Mouse (Mus musculus) embryonic facial prominence, embryonic 11.5 days (tissue): ENCODE measurements around the gene Il11ra1. TPM values are rescaled to one million over a fixed set of nuclear protein-coding genes. Genes with fewer than 3 reads are reported as not detected.

ENCODE experiments used
- ATAC-seq: fragments of 200-750 bp; cut with Nextera tagmentation; replicated peaks from 2 replicates; pipeline ENCODE4 v1.8.0; 2017; ENCODE audit warnings: low read depth; ENCODE audit not compliant: insufficient number of reproducible peaks, low FRiP score, low TSS enrichment
- DNase-seq: peaks from one replicate; pipeline ENCODE4 v3.0.0-alpha.2; 2015; ENCODE audit warnings: low spot score
- H3K27ac ChIP-seq: fragments of 300-500 bp; sonication (generic); replicated peaks from 2 replicates; pipeline ENCODE4 v1.5.1; 2014; ENCODE audit warnings: mild to moderate bottlenecking, low read depth, low read length, control low read depth
- H3K27me3 ChIP-seq: fragments of 300-500 bp; sonication (generic); 2 replicates; pipeline ENCODE4 v1.6.1; 2014; ENCODE audit warnings: mild to moderate bottlenecking, low read length, moderate library complexity, mixed read lengths; ENCODE audit not compliant: control insufficient read depth, insufficient read depth
- H3K36me3 ChIP-seq: fragments of 300-500 bp; sonication (generic); replicated peaks from 2 replicates; pipeline ENCODE4 v1.6.1; 2014; ENCODE audit warnings: low read depth, mild to moderate bottlenecking, low read length, moderate library complexity, mixed read lengths; ENCODE audit not compliant: control insufficient read depth, insufficient read depth
- H3K4me1 ChIP-seq: fragments of 300-500 bp; sonication (generic); 2 replicates; pipeline ENCODE4 v1.6.1; 2014; ENCODE audit warnings: low read length, mixed read lengths; ENCODE audit not compliant: control insufficient read depth, insufficient read depth
- H3K4me2 ChIP-seq: fragments of 300-500 bp; sonication (generic); 2 replicates; pipeline ENCODE4 v1.6.1; 2014; ENCODE audit warnings: low read depth, mild to moderate bottlenecking, control low read depth, low read length, moderate library complexity
- H3K4me3 ChIP-seq: fragments of 300-500 bp; sonication (generic); 2 replicates; pipeline ENCODE4 v1.5.1; 2014; ENCODE audit warnings: low read depth, low read length, control low read depth
- H3K9ac ChIP-seq: fragments of 300-500 bp; sonication (generic); replicated peaks from 2 replicates; pipeline ENCODE4 v1.6.1; 2014; ENCODE audit warnings: mild to moderate bottlenecking, control low read depth, low read length
- H3K9me3 ChIP-seq: fragments of 300-500 bp; sonication (generic); replicated peaks from 2 replicates; pipeline ENCODE4 v1.6.1; 2016; ENCODE audit warnings: mild to moderate bottlenecking, low read length, inconsistent platforms, mixed read lengths; ENCODE audit not compliant: control insufficient read depth
- WGBS: fragments of 180-500 bp; shearing (Covaris S2); extraction: QIAGEN DNeasy Blood & Tissue Kit; methylation state at CpG from one replicate; pipeline ENCODE4 v1.1.7; 2014; 5-methylcytosine and 5-hydroxymethylcytosine counted together
- polyA plus RNA-seq: library from polyadenylated mRNA; unstranded; fragments of >200 nt; fragmentation: Nextera tagmentation; extraction: Ambion mirVana; gene quantifications from 2 replicates; pipeline ENCODE4 v1.2.1, GENCODE M21; 2014

The Il11ra1 gene
- polyA plus RNA-seq, 1 experiment from 2014 or later = 199 TPM

GRCm38 (mm10) chr4:41755338-41756305, 55.8 kb downstream of the Il11ra1 start, which contains the start of gene Sigmar1:
Sigmar1 (minus strand) TSS chr4:41756157.
- H3K4me2 ChIP-seq = peak within 1 kb of the TSS; percentile 88
- H3K27ac ChIP-seq = peak within 1 kb of the TSS; percentile 65
- peak within 1 kb of the TSS; percentile 67 for H3K4me3 ChIP-seq
- no peaks in the 10 kb centered on the region for H3K9me3 ChIP-seq
- no peaks in the 10 kb centered on the region for H3K27me3 ChIP-seq
- WGBS = under 1% methylated on average over 57 of the region's 57 CpGs
- no peaks in the 10 kb centered on the region for H3K4me1 ChIP-seq
- H3K36me3 ChIP-seq = no peaks in the 10 kb centered on the region
- ATAC-seq (peak; percentile 68), DNase-seq (peak; percentile 90)
- peak within 1 kb of the TSS; percentile 67 for H3K9ac ChIP-seq

DNA sequence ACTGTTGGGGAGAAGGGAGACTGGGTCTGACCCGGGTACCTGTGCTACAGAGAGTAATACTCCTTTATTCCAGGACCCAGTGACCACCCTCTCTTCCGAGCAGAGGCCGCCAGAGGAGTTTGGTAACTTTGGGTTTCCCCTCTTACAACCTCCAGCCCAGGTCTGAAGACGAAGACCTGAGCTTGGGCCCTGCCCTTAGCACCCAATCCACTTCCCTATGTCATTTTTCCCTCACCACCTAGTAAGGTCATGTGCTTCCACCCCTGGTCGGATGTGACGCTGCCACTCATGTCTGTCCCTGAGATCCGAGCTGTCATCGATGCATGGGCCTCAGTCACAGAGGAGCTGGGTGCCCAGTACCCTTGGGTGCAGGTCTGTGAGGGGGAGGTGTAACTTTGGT, 56.7 kb downstream of the Il11ra1 start:
- no peak for ATAC-seq
- H3K27me3 ChIP-seq = no peaks in the 10 kb centered on the region
- no peaks in the 10 kb centered on the region for H3K36me3 ChIP-seq
- H3K4me1 ChIP-seq = peaks cover 5% of the 10 kb centered on the region; the same call in 1 of the 2 replicates
- H3K9me3 ChIP-seq = no peaks in the 10 kb centered on the region
- WGBS = 83% methylated on average over 8 of the region's 8 CpGs
- no peak for DNase-seq
- H3K4me3 ChIP-seq = peak overlapping the region; percentile 67
- H3K27ac ChIP-seq = no peak overlapping the region
- H3K9ac ChIP-seq = peak overlapping the region; percentile 34
- H3K4me2 ChIP-seq = peak overlapping the region; percentile 88

- peaks cover 5% of the 10 kb centered on the region for H3K4me1 ChIP-seq
- DNase-seq = no peak
These were observed 57.5 kb downstream of the Il11ra1 start for GRCm38 (mm10) chr4:41757321-41757720.

GRCm38 (mm10) chr4:41758021-41758420, 58.2 kb downstream of the Il11ra1 start:
- no peak for ATAC-seq
- no peak overlapping the region for H3K27ac ChIP-seq
- H3K4me2 ChIP-seq = no peak overlapping the region
- no peaks in the 10 kb centered on the region for H3K36me3 ChIP-seq
- peaks cover 5% of the 10 kb centered on the region for H3K4me1 ChIP-seq
- 79% methylated on average over 11 of the region's 11 CpGs for WGBS
- H3K27me3 ChIP-seq = no peaks in the 10 kb centered on the region
- no peaks in the 10 kb centered on the region for H3K9me3 ChIP-seq
- no peak for DNase-seq
- no peak overlapping the region for H3K4me3 ChIP-seq
- no peak overlapping the region for H3K9ac ChIP-seq

More at GRCm38 (mm10) chr4:41757321-41757720, 57.5 kb downstream of the Il11ra1 start:
- H3K4me3 ChIP-seq = no peak overlapping the region
- H3K36me3 ChIP-seq = no peaks in the 10 kb centered on the region
- no peaks in the 10 kb centered on the region for H3K27me3 ChIP-seq
- H3K27ac ChIP-seq = no peak overlapping the region
- H3K9ac ChIP-seq = no peak overlapping the region
- 91% methylated on average over 13 of the region's 13 CpGs for WGBS
- ATAC-seq = no peak
- no peaks in the 10 kb centered on the region for H3K9me3 ChIP-seq
- no peak overlapping the region for H3K4me2 ChIP-seq

GRCm38 (mm10) chr4:41758701-41759100, 58.9 kb downstream of the Il11ra1 start:
- Histone ChIP-seq H3K4me2 (no peak overlapping the region), H3K27ac (no peak overlapping the region), H3K4me1 (peaks cover 5% of the 10 kb centered on the region), H3K9ac (no peak overlapping the region), H3K9me3 (no peaks in the 10 kb centered on the region), H3K27me3 (no peaks in the 10 kb centered on the region), H3K4me3 (no peak overlapping the region), H3K36me3 (no peaks in the 10 kb centered on the region)
- 89% methylated on average over 4 of the region's 4 CpGs for WGBS
- no peak for DNase-seq
- ATAC-seq = no peak

DNA sequence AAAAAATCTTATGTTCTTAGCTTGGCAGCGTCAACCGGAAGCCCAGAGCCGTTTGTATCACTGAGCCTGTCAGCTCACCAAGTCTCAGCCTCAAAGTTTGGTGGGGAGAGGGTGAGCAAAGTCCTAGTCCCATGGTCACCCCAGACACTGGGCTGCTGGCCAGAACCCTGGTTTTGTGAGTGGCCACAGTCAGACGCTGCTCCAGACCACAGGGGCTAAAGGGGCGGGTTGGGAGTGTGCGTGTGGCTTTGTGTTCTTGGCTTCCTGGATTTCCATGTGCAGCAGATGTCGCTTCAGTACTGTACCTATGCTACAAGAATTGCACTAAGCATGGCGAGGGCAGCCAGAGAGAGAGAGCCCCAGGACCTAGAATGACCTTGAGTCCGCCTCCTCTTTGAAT, 59.4 kb downstream of the Il11ra1 start:
- Histone ChIP-seq H3K27me3 (no peaks in the 10 kb centered on the region), H3K4me2 (no peak overlapping the region), H3K27ac (no peak overlapping the region), H3K4me1 (peaks cover 5% of the 10 kb centered on the region), H3K4me3 (no peak overlapping the region), H3K9me3 (no peaks in the 10 kb centered on the region), H3K36me3 (no peaks in the 10 kb centered on the region), H3K9ac (no peak overlapping the region)
- DNase-seq = no peak
- ATAC-seq = no peak
- 86% methylated on average over 9 of the region's 9 CpGs for WGBS

DNA sequence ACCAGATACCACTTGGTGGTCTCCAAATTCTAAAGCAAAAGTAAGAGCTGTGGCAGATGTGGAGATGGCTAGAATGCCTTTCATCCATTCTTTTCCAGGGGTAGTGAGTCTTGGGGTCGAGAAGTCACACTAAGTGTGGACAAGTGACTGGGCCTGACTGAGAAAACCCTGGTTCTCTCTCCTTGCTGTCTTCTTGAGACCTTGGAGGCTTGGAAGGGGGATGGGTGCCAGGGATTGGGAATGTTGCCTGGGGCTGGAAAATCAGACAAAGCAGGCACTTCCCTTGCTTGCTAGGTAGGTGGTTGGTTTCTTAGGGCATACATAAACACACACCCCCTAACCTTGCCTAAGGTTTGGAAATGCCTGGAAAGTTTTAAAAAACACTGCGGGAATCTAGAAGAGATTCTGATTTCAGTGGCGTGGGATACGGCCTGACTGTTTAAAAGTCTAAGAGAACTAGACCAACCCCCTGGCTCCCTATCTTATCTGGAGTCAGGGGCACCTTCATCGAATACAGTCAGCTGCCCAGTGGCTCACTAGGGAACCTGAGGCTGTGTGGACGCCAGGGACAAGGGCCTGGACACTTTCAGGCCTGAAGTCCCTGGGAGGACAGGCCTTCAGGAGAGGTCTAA, 60.0 kb downstream of the Il11ra1 start:
- no peaks in the 10 kb centered on the region for H3K36me3 ChIP-seq
- peaks cover 5% of the 10 kb centered on the region for H3K4me1 ChIP-seq
- H3K4me2 ChIP-seq = peak overlapping the region; percentile 54
- ATAC-seq (no peak; the same call in 1 of the 2 replicates), DNase-seq (no peak)
- peak overlapping the region; percentile 40 for H3K4me3 ChIP-seq
- WGBS = 33% methylated on average over 6 of the region's 6 CpGs
- peak overlapping the region; percentile 14 for H3K27ac ChIP-seq
- H3K27me3 ChIP-seq = no peaks in the 10 kb centered on the region
- no peaks in the 10 kb centered on the region for H3K9me3 ChIP-seq
- peak overlapping the region; percentile 55 for H3K9ac ChIP-seq
